Mouse (Mus musculus) cerebellum, adult 2 months (tissue): ENCODE measurements around the gene Sema3e.

Source experiments
- CTCF ChIP-seq: fragments of 200-500 bp; IDR thresholded peaks from 2 replicates; pipeline ENCODE4 v1.5.1; 2011; ENCODE audit warnings: low read depth, mild to moderate bottlenecking, control low read depth, low read length, moderate library complexity, borderline replicate concordance; ENCODE audit not compliant: insufficient read depth
- POLR2A ChIP-seq: fragments of 200-500 bp; IDR thresholded peaks from 2 replicates; pipeline ENCODE4 v1.6.1; 2011; ENCODE audit warnings: low read length, control low read depth, borderline replicate concordance; ENCODE audit not compliant: insufficient read depth

GRCm38 (mm10) chr5:14040208-14040607 lies 15.1 kb downstream of the Sema3e start:
- TF ChIP-seq CTCF, result no peak
- TF ChIP-seq POLR2A, result no peak
